Mouse (Mus musculus) right cerebral cortex, postnatal 10 days (tissue): ENCODE data around the gene Mosmo.

ENCODE experiments used
- DNase-seq, 2 experiments: peaks; one replicate each; pipeline ENCODE4 v3.0.0; 2021; ENCODE audit warnings: low spot score in 2 of 2

Gene Mosmo

DNA sequence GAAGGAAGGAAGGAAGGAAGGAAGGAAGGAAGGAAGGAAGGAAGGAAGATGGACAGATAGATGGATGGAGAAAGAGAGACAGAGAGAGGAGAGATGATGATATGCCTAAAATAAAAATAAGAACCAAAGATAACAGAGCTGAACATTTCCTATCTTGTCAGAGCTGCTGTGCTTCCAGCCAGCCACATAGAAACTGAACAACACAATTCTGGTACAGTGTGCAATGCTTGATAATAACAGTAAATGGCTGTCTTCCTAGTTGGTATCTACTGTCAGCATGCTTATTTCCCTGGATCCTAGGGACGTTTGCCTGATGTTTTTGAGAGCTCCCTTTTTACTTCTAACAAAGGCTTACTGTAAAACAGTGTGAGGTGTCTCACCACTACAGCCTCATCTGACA is 94.0 kb downstream of the Mosmo start:
- DNase-seq: no peak

DNA sequence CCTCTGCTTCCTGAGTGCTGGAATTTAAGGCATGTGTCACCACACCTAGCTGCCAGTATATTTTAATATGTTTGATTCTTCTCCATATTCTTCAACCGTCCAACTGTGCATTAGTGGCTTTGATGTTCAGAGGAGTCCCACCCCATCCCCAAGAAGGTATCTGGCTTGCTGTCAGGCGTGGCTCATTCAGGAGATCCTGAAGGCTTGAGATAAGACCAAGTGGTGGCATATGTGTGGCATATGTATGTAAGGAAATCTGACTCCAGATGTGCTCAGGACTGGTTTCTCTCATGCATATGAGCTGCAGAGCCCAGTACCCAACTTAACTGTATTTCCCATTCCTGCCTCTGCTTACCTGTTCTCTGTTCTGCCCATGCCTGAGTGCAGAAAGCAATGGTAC is 100.6 kb downstream of the Mosmo start:
- no peak for DNase-seq
